Mouse (Mus musculus) liver, embryonic 15.5 days (tissue): ENCODE data around the gene Ctbp2. TPM values are rescaled to one million over a fixed set of nuclear protein-coding genes. Genes with fewer than 3 reads are reported as not detected.

ENCODE experiments used
- ATAC-seq: fragments of 200-750 bp; cut with Nextera tagmentation; 2 replicates; pipeline ENCODE4 v1.8.0; 2017; ENCODE audit warnings: moderate number of reproducible peaks, mild to moderate bottlenecking, moderate library complexity; ENCODE audit not compliant: insufficient read depth
- H3K27ac ChIP-seq: fragments of 300-500 bp; sonication (generic); replicated peaks from 2 replicates; pipeline ENCODE4 v1.5.1; 2015; ENCODE audit warnings: mild to moderate bottlenecking, inconsistent platforms
- H3K27me3 ChIP-seq: fragments of 300-500 bp; sonication (generic); 2 replicates; pipeline ENCODE4 v1.6.1; 2015; ENCODE audit warnings: mild to moderate bottlenecking, inconsistent platforms
- H3K36me3 ChIP-seq: fragments of 300-500 bp; sonication (generic); replicated peaks from 2 replicates; pipeline ENCODE4 v1.6.1; 2015; ENCODE audit warnings: moderate library complexity, mild to moderate bottlenecking, inconsistent platforms
- H3K4me1 ChIP-seq: fragments of 300-500 bp; sonication (generic); replicated peaks from 2 replicates; pipeline ENCODE4 v1.6.1; 2015; ENCODE audit warnings: inconsistent platforms
- H3K4me2 ChIP-seq: fragments of 300-500 bp; sonication (generic); 2 replicates; pipeline ENCODE4 v1.6.1; 2015; ENCODE audit warnings: moderate library complexity, mild to moderate bottlenecking, inconsistent platforms
- H3K4me3 ChIP-seq: fragments of 300-500 bp; sonication (generic); replicated peaks from 2 replicates; pipeline ENCODE4 v1.5.1; 2015; ENCODE audit warnings: mild to moderate bottlenecking, inconsistent platforms
- H3K9ac ChIP-seq: fragments of 300-500 bp; sonication (generic); 2 replicates; pipeline ENCODE4 v1.6.1; 2015; ENCODE audit warnings: moderate library complexity, mild to moderate bottlenecking, inconsistent platforms
- H3K9me3 ChIP-seq: fragments of 300-500 bp; sonication (generic); replicated peaks from 2 replicates; pipeline ENCODE4 v1.6.1; 2016; ENCODE audit warnings: inconsistent platforms
- WGBS: fragments of 180-500 bp; shearing (Covaris S2); methylation state at CpG from one replicate; pipeline ENCODE4 v1.1.7; 2015; ENCODE audit warnings: mixed read lengths; ENCODE audit not compliant: insufficient replicate concordance; 5-methylcytosine and 5-hydroxymethylcytosine counted together
- polyA plus RNA-seq: library from polyadenylated mRNA; unstranded; fragments of >200 nt; fragmentation: Nextera tagmentation; extraction: Ambion mirVana; gene quantifications from 2 replicates; pipeline ENCODE4 v1.2.1, GENCODE M21; 2015

Gene Ctbp2
- polyA plus RNA-seq, 1 experiment from 2014 or later: 8.1 TPM

DNA sequence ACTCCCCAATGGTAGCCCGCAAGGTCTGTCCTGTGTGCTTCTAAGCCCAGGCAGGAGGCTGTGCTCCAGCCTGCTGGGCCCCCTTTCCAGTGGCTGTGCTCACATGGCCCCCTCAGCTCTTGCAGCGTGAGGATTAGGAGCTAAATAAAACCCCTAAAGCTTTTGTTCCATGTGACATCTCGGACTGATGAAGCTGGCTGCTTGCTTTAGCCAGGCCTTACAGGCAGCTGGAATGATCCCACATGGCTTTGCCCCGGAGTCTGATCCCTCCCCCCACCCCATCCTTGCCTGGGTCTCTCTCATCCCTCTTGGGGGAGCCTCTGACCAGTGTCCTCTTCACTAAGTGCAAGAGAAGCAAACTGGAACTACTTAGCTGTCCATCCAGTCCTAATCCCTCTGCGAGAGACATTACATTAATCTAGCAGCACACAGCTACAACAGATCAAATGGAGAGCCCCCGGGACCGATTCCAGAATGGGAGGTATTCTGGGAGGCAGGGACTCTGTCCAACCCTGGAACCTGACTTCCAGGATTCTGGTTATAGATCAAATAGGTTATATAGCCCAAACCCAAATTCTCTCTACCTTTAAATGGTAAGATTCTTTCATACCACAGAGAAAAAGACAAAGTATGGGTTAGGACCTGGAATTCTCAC is 108.6 kb downstream of the Ctbp2 start:
- Histone ChIP-seq H3K4me3 (no peak overlapping the region), H3K9ac (no peak overlapping the region), H3K27ac (no peak overlapping the region), H3K4me1 (peaks cover 9% of the 10 kb centered on the region; the same call in 1 of the 2 replicates), H3K27me3 (peaks cover 8% of the 10 kb centered on the region; the same call in 1 of the 2 replicates), H3K4me2 (no peak overlapping the region), H3K9me3 (no peaks in the 10 kb centered on the region), H3K36me3 (no peaks in the 10 kb centered on the region)
- 69% methylated on average over 7 of the region's 7 CpGs for WGBS
- no peak for ATAC-seq

DNA sequence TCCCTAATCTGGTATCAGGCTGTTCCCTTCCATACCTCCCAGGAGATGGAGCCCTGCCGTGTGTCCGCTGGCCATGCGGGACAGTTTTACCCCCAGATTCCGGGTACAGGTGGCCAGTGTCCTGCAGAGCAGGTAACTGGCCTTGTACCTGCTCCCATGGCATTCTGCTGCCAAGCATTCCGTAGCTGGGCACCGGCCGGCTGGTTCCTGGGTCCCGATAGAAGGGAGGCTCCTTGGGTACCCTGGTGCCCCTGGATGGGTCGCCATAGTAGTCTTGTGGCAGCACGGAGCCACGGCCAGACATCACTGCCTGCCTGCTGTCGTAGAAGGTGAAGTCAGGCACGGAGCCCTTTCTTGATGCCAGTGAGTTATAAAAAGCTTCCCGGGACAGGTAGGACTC is 109.5 kb downstream of the Ctbp2 start:
- H3K4me3 ChIP-seq: no peak overlapping the region
- H3K4me1 ChIP-seq: peaks cover 9% of the 10 kb centered on the region; the same call in 1 of the 2 replicates
- no peak overlapping the region for H3K9ac ChIP-seq
- WGBS: 87% methylated on average over 14 of the region's 14 CpGs
- no peak overlapping the region for H3K4me2 ChIP-seq
- no peaks in the 10 kb centered on the region for H3K9me3 ChIP-seq
- H3K27me3 ChIP-seq: peaks cover 8% of the 10 kb centered on the region; the same call in 1 of the 2 replicates
- ATAC-seq: no peak
- no peak overlapping the region for H3K27ac ChIP-seq
- no peaks in the 10 kb centered on the region for H3K36me3 ChIP-seq

DNA sequence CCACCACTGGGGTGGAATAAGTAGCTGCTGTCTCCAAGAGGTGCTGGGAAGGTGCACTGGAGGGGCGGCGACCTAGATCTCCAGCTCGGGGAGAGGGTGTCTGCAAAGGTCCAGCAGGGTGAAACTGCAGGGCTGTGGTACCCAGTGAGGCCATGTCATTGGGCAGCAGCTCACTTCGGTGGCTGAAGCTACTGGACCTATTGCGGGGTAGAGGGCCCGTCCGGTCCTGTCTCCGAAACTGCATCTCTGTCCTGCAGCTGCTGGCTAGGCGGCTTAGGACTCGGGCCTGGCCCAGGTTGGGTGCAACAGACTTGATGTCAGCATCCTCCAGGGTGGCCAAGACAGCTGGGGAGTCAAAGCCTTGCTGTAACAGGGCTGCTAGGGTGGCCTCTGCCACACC is 110.2 kb downstream of the Ctbp2 start:
- Histone ChIP-seq H3K4me2 (no peak overlapping the region), H3K27ac (no peak overlapping the region), H3K4me3 (no peak overlapping the region), H3K9ac (no peak overlapping the region), H3K36me3 (no peaks in the 10 kb centered on the region), H3K9me3 (no peaks in the 10 kb centered on the region), H3K27me3 (peaks cover 8% of the 10 kb centered on the region; the same call in 1 of the 2 replicates), H3K4me1 (peaks cover 9% of the 10 kb centered on the region; the same call in 1 of the 2 replicates)
- no peak for ATAC-seq
- 81% methylated on average over 10 of the region's 10 CpGs for WGBS

DNA sequence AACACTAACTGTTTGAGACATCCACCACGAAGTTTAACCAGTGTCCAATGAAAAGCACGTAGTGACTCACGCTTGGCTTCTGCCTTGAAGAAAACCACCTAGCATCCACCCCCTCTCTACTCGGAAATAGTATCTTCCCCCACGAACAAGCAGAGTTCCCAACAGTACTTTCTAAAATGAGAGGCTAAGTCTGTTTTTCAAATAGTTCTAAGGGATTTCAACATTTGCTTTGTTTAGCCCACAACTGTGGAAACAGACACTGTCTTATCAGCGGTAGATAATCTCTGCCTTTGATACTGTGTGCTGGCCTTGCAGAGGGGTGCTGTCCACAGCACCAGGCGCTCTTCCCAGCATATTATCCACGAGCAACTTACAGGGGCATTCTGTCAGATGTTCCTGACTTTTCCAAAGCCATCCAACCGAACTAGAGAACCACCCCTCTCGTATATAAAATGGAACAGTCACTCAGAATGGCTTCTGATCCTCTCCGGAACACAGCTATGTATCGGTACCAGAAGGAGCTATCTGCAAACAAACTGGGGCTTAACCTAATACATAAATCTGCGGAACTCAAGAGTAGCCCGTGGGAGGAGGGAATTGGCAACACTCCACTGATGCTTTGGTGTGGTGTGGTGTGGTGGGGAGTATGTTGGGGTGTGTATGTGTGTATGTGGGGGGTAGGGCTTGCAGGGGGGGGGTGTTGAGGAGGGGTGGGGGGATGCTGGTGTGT is 111.4 kb downstream of the Ctbp2 start:
- Histone ChIP-seq H3K4me1 (peaks cover 9% of the 10 kb centered on the region; the same call in 1 of the 2 replicates), H3K9ac (no peak overlapping the region), H3K4me3 (no peak overlapping the region), H3K4me2 (no peak overlapping the region), H3K27me3 (peaks cover 8% of the 10 kb centered on the region; the same call in 1 of the 2 replicates), H3K27ac (no peak overlapping the region), H3K9me3 (no peaks in the 10 kb centered on the region), H3K36me3 (no peaks in the 10 kb centered on the region)
- WGBS: 62% methylated on average over 14 of the region's 14 CpGs
- ATAC-seq: no peak

DNA sequence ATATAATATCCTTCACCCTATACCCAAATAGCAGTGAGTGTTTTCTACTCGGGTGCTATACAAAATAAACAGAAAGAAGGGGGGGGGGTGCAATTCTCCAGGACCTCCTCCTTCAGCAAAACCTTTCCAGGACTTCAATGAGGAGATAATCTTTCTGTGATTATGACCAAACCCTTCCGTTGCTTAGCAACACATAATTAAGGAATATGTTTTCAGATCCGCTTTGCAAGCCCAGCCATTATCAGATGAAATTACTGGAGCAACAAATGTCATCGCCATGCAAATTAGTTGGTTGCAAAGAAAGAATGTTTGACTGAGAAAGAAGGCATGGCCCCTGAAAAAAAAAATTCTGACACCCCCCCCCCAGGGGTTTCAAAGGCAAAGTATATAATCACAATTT is 112.5 kb downstream of the Ctbp2 start:
- Histone ChIP-seq H3K4me3 (no peak overlapping the region), H3K9ac (no peak overlapping the region), H3K4me1 (peaks cover 9% of the 10 kb centered on the region; the same call in 1 of the 2 replicates), H3K27me3 (peaks cover 8% of the 10 kb centered on the region; the same call in 1 of the 2 replicates), H3K9me3 (no peaks in the 10 kb centered on the region), H3K36me3 (no peaks in the 10 kb centered on the region), H3K27ac (no peak overlapping the region), H3K4me2 (no peak overlapping the region)
- no peak for ATAC-seq
- 56% methylated on average over 4 of the region's 4 CpGs for WGBS

DNA sequence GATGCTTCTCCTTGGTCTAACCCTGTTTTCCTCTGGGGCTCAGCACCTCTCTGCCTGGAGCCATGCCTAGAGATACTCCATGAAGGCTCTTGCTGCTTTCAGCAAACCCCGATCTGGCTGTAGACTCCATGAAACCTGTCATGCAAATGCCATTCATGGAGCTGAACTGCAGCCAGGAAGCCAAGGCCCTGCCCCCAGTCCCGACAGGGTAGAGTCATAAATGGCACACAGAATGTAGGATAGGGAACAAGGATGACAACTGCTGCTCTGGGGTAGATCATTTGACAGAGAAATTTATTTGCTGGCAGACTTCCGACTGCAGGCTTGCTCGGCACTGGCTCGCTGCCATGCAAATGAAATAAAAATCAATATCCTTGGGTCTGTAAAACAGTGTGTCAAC is 113.0 kb downstream of the Ctbp2 start:
- Histone ChIP-seq H3K27me3 (peaks cover 8% of the 10 kb centered on the region; the same call in 1 of the 2 replicates), H3K9ac (no peak overlapping the region), H3K9me3 (no peaks in the 10 kb centered on the region), H3K4me3 (no peak overlapping the region), H3K4me2 (no peak overlapping the region), H3K4me1 (peaks cover 9% of the 10 kb centered on the region; the same call in 1 of the 2 replicates), H3K36me3 (no peaks in the 10 kb centered on the region), H3K27ac (no peak overlapping the region)
- ATAC-seq: no peak
- 51% methylated on average over 5 of the region's 5 CpGs for WGBS

DNA sequence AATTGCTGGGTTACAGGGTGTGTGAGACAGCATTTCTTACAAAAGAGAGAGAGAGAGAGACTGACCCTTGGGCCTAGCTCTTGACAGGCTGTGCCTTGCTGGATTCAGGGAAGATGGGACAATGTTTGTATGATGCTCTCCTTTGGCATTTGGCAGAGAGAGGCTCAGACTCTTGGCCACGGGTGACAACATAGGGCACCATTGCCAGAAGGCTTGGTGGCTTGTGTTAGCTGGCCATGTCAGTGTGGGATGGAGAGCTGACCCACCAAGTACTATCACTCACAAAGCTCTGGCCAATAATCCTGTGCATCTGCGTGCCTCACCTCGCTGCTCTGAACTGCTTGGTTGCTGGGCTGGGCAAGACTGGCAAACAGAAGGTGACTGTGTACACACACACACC is 113.7 kb downstream of the Ctbp2 start:
- Histone ChIP-seq H3K4me2 (no peak overlapping the region), H3K9ac (no peak overlapping the region), H3K4me1 (peaks cover 9% of the 10 kb centered on the region; the same call in 1 of the 2 replicates), H3K27ac (no peak overlapping the region), H3K27me3 (peaks cover 8% of the 10 kb centered on the region; the same call in 1 of the 2 replicates), H3K4me3 (no peak overlapping the region), H3K36me3 (no peaks in the 10 kb centered on the region), H3K9me3 (no peaks in the 10 kb centered on the region)
- WGBS: 72% methylated on average over 3 of the region's 3 CpGs
- no peak for ATAC-seq

DNA sequence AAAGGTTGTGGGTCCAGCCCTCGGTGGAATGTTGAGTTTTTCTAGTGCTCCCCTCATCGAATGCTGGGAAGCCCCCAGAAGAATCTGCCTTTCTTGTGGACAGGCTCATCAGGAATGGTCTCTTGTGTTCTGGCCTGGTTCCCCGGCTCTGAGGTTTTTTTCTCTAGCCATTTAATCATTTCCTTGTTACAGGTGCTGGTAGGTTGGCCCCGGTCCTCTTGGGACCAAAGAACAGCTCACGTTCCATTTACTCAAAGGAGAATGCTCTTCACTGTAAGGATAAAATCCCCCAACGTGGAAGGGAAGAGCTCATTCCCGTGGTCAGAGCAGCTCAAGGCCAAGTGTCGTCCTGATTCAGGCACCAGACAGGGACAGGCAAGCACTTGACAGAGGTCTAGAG is 114.5 kb downstream of the Ctbp2 start:
- WGBS: 63% methylated on average over 8 of the region's 8 CpGs
- ATAC-seq: no peak
- Histone ChIP-seq H3K4me1 (peaks cover 9% of the 10 kb centered on the region; the same call in 1 of the 2 replicates), H3K27me3 (peaks cover 7% of the 10 kb centered on the region; the same call in 1 of the 2 replicates), H3K36me3 (no peaks in the 10 kb centered on the region), H3K27ac (no peak overlapping the region), H3K9ac (no peak overlapping the region), H3K4me2 (no peak overlapping the region), H3K9me3 (no peaks in the 10 kb centered on the region), H3K4me3 (no peak overlapping the region)

DNA sequence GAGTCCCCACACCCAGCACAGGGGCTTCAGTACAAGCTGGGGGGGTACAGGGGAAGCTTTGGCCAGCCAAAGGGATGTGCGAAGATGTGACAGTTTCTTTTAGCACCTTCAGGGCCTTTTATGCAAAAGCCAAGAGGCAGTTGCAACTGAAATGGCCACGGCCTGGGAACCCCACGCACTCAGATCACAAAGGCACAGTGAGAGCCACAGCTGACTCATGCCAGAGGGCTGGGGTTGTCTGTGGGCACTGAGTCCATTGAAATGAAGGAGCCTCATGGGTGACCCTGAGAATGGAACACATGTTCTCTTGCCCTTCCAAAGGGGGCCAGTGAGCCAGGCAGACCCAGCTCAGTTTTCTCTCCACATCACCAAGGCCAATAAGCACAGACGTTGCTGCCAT is 115.5 kb downstream of the Ctbp2 start:
- ATAC-seq: no peak
- Histone ChIP-seq H3K9me3 (no peaks in the 10 kb centered on the region), H3K27ac (no peak overlapping the region), H3K4me1 (peaks cover 11% of the 10 kb centered on the region; the same call in 1 of the 2 replicates), H3K27me3 (no peaks in the 10 kb centered on the region), H3K4me3 (no peak overlapping the region), H3K36me3 (no peaks in the 10 kb centered on the region), H3K4me2 (no peak overlapping the region), H3K9ac (no peak overlapping the region)
- 62% methylated on average over 4 of the region's 4 CpGs for WGBS

DNA sequence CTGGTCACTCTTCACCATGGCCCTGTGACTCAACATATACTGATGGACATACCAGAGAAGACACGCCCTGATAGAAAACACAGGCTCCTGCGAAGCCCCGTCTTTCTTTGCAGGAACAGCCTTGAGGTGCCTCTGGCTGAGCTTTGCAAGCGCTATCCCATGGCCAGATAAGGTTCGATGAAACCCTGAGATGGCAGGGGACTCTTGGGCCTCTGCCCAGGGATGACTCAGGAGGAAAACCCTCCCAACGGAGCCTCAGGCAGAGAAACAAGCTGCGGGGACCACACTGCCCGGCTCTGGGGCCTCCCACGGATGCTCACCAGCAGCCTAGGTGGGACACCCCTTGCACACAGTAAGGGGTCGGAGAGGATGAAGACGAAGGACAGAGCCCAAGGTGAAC is 116.8 kb downstream of the Ctbp2 start:
- Histone ChIP-seq H3K27me3 (no peaks in the 10 kb centered on the region), H3K36me3 (no peaks in the 10 kb centered on the region), H3K4me2 (no peak overlapping the region), H3K4me1 (peaks cover 11% of the 10 kb centered on the region), H3K9me3 (no peaks in the 10 kb centered on the region), H3K27ac (no peak overlapping the region), H3K9ac (no peak overlapping the region), H3K4me3 (no peak overlapping the region)
- ATAC-seq: no peak
- WGBS: 50% methylated on average over 11 of the region's 11 CpGs

DNA sequence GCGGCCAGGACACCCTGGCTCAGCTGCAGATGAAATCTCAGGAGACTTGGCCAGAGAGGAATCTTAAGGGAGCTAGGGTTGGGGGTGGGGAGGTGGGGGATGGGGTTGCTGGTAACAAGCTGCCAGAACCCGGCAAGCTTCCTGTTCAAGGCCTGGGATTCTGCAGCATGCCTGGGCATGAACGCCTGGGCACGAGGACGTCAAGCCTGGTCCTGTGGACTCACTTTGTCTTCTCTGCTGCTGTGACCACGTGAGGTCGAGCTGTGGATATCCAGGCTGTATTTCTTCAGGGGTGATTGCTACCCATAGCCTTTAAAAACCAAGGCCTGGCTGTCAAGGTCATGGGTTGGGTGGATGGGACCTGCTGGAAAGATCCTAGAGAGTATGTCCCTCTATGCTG is 118.4 kb downstream of the Ctbp2 start:
- Histone ChIP-seq H3K4me3 (no peak overlapping the region), H3K4me1 (peaks cover 8% of the 10 kb centered on the region), H3K27ac (no peak overlapping the region), H3K9ac (no peak overlapping the region), H3K9me3 (no peaks in the 10 kb centered on the region), H3K4me2 (no peak overlapping the region), H3K36me3 (no peaks in the 10 kb centered on the region), H3K27me3 (no peaks in the 10 kb centered on the region)
- WGBS: 65% methylated on average over 7 of the region's 7 CpGs
- ATAC-seq: no peak
